Mouse (Mus musculus) kidney, embryonic 14.5 days (tissue): ENCODE measurements around the gene Vps53. TPM values are rescaled to one million over a fixed set of nuclear protein-coding genes. Genes with fewer than 3 reads are reported as not detected.

Experiments
- ATAC-seq: fragments of 200-750 bp; cut with Nextera tagmentation; 2 replicates; pipeline ENCODE4 v1.8.0; 2017; ENCODE audit warnings: moderate number of reproducible peaks, mild to moderate bottlenecking, moderate TSS enrichment, moderate library complexity; ENCODE audit not compliant: low FRiP score, low TSS enrichment
- H3K27ac ChIP-seq: fragments of 300-500 bp; sonication (generic); 2 replicates; pipeline ENCODE4 v1.5.1; 2014; ENCODE audit warnings: low read depth, mild to moderate bottlenecking, low read length, moderate library complexity, mixed read lengths
- H3K27me3 ChIP-seq: fragments of 300-500 bp; sonication (generic); 2 replicates; pipeline ENCODE4 v1.6.1; 2014; ENCODE audit warnings: mild to moderate bottlenecking, low read length; ENCODE audit not compliant: control insufficient read depth, insufficient read depth
- H3K36me3 ChIP-seq: fragments of 300-500 bp; sonication (generic); 2 replicates; pipeline ENCODE4 v1.6.1; 2014; ENCODE audit warnings: low read length, mixed read lengths; ENCODE audit not compliant: control insufficient read depth, insufficient read depth
- H3K4me1 ChIP-seq: fragments of 300-500 bp; sonication (generic); 2 replicates; pipeline ENCODE4 v1.6.1; 2014; ENCODE audit warnings: low read length, mixed read lengths; ENCODE audit not compliant: control insufficient read depth, insufficient read depth
- H3K4me2 ChIP-seq: fragments of 300-500 bp; sonication (generic); replicated peaks from 2 replicates; pipeline ENCODE4 v1.6.1; 2014; ENCODE audit warnings: low read depth, mild to moderate bottlenecking, low read length
- H3K4me3 ChIP-seq: fragments of 300-500 bp; sonication (generic); 2 replicates; pipeline ENCODE4 v1.5.1; 2014; ENCODE audit warnings: mild to moderate bottlenecking, low read length
- H3K9ac ChIP-seq: fragments of 300-500 bp; sonication (generic); 2 replicates; pipeline ENCODE4 v1.6.1; 2014; ENCODE audit warnings: low read depth, mild to moderate bottlenecking, low read length, moderate library complexity
- H3K9me3 ChIP-seq: fragments of 300-500 bp; sonication (generic); 2 replicates; pipeline ENCODE4 v1.6.1; 2016; ENCODE audit warnings: low read length; ENCODE audit not compliant: control insufficient read depth
- WGBS: fragments of 180-500 bp; shearing (Covaris S2); extraction: QIAGEN DNeasy Blood & Tissue Kit; methylation state at CpG from one replicate; pipeline ENCODE4 v1.1.7; 2014; 5-methylcytosine and 5-hydroxymethylcytosine counted together
- polyA plus RNA-seq: library from polyadenylated mRNA; unstranded; fragments of >200 nt; fragmentation: Nextera tagmentation; extraction: Ambion mirVana; gene quantifications from 2 replicates; pipeline ENCODE4 v1.2.1, GENCODE M21; 2014

Vps53 gene
- polyA plus RNA-seq, 1 experiment from 2014 or later: 40.8 TPM

DNA sequence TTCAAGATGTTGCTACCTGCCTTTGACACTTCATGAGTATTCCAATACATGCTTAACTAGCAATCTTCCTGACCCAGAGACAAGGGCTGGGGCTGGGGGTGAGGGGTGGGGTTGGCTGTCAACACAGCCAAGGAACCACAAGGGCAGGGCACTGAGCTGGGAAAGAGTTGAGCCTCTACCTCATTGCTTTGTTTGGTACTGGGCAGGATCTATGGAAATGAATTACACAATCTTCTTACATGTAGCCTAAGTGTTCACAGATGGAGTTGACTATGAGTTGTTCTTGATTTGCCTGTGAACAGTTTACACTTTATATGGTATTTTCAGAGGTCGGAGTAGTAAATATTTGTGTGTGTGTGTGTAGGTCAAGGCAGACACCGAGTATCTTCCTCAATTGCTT, 118.5 kb downstream of the Vps53 start:
- H3K9me3 ChIP-seq: no peaks in the 10 kb centered on the region
- H3K4me3 ChIP-seq: no peak overlapping the region
- no peaks in the 10 kb centered on the region for H3K36me3 ChIP-seq
- no peak for ATAC-seq
- 94% methylated on average over 2 of the region's 2 CpGs for WGBS
- no peaks in the 10 kb centered on the region for H3K27me3 ChIP-seq
- H3K9ac ChIP-seq: no peak overlapping the region
- H3K4me2 ChIP-seq: no peak overlapping the region
- H3K4me1 ChIP-seq: peaks cover 26% of the 10 kb centered on the region
- 0 out of 2 replicates have a peak overlapping the region, but pooled peaks have one; percentile 48 for H3K27ac ChIP-seq

DNA sequence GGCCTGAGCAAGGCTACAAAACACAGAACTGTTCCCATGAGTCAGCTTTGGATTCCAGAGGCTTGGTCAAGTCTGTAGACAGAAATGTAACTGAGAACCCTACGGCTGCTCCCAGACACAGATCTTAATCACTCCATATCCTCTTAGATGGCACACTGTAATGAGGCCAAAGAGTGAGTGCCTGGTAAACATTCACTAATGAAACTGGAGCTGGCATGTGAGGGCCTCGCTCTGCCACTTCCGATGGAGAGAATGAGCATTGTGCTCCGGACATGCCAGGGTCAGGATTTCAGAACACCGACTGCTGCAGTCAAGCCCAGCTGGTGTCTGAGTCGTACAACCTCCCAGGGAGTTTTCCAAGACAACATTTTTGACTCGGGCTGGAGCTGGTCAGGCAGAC, 119.5 kb downstream of the Vps53 start:
- 18% methylated on average over 7 of the region's 7 CpGs for WGBS
- Histone ChIP-seq H3K9me3 (no peaks in the 10 kb centered on the region), H3K4me2 (no peak overlapping the region), H3K9ac (no peak overlapping the region), H3K27me3 (no peaks in the 10 kb centered on the region), H3K4me3 (no peak overlapping the region), H3K27ac (peak overlapping the region; percentile 48; the same call in 1 of the 2 replicates), H3K36me3 (no peaks in the 10 kb centered on the region), H3K4me1 (peaks cover 26% of the 10 kb centered on the region)
- peak; percentile 77 for ATAC-seq

DNA sequence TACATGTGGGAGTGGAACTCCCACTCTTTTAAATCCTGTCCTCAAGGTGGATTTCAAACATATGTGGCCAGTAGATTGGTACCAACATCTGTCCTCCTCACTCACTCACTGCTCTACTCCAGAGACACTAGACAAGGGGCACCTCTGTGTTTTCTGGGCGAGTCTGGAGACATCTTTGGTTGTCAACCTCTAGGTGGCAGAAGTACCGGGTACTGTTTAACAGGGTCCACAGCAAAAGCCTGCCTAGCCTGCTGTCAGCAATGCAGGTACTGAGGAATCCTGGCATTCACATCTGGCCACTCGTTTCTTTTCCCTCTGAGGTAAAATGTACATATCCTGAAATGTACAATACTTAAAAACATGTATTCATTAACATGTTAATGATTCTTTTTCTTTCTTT, 123.0 kb downstream of the Vps53 start:
- Histone ChIP-seq H3K4me3 (no peak overlapping the region), H3K4me1 (peaks cover 26% of the 10 kb centered on the region), H3K9ac (no peak overlapping the region), H3K27ac (no peak overlapping the region), H3K27me3 (no peaks in the 10 kb centered on the region), H3K36me3 (no peaks in the 10 kb centered on the region), H3K4me2 (no peak overlapping the region), H3K9me3 (no peaks in the 10 kb centered on the region)
- no peak for ATAC-seq
- WGBS: 27% methylated on average over 3 of the region's 3 CpGs

DNA sequence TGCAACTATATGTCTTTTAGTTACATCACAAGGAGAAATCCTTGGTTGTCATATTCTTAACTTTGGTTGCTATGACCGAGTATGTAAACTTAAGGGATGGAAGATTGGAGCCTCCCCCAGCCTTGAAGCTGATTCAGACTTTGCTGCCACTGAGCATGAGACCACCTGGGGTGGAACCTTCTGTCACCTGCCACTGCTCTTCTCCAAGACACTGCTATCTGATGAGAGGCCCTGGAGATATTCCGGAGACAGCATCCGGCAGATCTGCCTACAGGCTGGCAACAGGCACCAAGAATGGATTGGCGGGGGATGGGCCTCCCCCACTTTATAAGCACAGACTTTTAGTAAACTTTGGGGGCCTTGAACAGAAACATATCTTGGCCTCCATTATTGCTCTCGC, 127.0 kb downstream of the Vps53 start:
- H3K27ac ChIP-seq: no peak overlapping the region
- no peaks in the 10 kb centered on the region for H3K27me3 ChIP-seq
- H3K36me3 ChIP-seq: no peaks in the 10 kb centered on the region
- ATAC-seq: no peak
- no peaks in the 10 kb centered on the region; the same call in 1 of the 2 replicates for H3K4me1 ChIP-seq
- H3K4me2 ChIP-seq: no peak overlapping the region
- H3K4me3 ChIP-seq: no peak overlapping the region
- no peaks in the 10 kb centered on the region for H3K9me3 ChIP-seq
- H3K9ac ChIP-seq: no peak overlapping the region
- WGBS: 88% methylated on average over 5 of the region's 5 CpGs

DNA sequence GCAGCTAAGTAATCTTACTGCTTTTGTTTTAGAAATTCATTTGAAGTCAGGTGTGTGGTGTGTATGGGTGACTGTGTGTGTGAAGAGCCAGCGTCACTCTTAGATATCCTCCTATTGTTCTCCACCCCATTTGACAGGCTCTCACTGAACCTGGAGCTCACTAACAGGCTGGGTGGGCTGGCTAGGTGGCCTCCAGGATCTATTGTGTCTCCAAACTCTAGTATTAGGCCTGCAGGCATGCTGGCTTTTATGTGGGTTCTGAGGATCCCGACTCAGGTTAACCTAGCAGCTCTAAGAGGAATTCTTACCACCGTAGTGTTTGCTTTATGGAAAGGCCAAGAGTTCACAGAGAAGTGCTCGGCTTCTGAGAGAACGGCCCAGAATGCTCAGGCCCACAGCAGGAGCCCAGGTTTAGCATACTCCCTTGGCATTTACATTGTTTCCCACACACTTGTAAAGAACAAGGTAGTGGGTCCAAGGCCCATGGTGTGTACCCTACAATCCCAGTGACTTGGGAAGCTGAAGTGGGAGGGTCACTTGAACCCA, 128.4 kb downstream of the Vps53 start:
- Histone ChIP-seq H3K4me3 (no peak overlapping the region), H3K9ac (no peak overlapping the region), H3K27me3 (no peaks in the 10 kb centered on the region), H3K4me2 (no peak overlapping the region), H3K9me3 (no peaks in the 10 kb centered on the region), H3K4me1 (no peaks in the 10 kb centered on the region; the same call in 1 of the 2 replicates), H3K27ac (no peak overlapping the region), H3K36me3 (peaks cover 6% of the 10 kb centered on the region; the same call in 1 of the 2 replicates)
- ATAC-seq: no peak
- whole genome bisulfite sequencing: 48% methylated on average over 5 of the region's 5 CpGs

- 45% methylated on average over 3 of the region's 3 CpGs for WGBS
- ATAC-seq: no peak
- Histone ChIP-seq H3K4me2 (no peak overlapping the region), H3K9me3 (no peaks in the 10 kb centered on the region), H3K4me1 (no peaks in the 10 kb centered on the region; the same call in 1 of the 2 replicates), H3K27ac (no peak overlapping the region), H3K36me3 (peaks cover 6% of the 10 kb centered on the region; the same call in 1 of the 2 replicates), H3K9ac (no peak overlapping the region), H3K27me3 (no peaks in the 10 kb centered on the region), H3K4me3 (no peak overlapping the region)
Observed at GRCm38 (mm10) chr11:76050509-76050908, 128.9 kb downstream of the Vps53 start.

GRCm38 (mm10) chr11:76045367-76045766, 134.1 kb downstream of the Vps53 start:
- Histone ChIP-seq H3K4me1 (no peaks in the 10 kb centered on the region), H3K9me3 (no peaks in the 10 kb centered on the region), H3K36me3 (peaks cover 6% of the 10 kb centered on the region; the same call in 1 of the 2 replicates), H3K4me2 (no peak overlapping the region), H3K27ac (no peak overlapping the region; the same call in 1 of the 2 replicates), H3K9ac (no peak overlapping the region), H3K27me3 (no peaks in the 10 kb centered on the region), H3K4me3 (no peak overlapping the region)
- ATAC-seq: no peak
- 86% methylated on average over 6 of the region's 6 CpGs for WGBS

DNA sequence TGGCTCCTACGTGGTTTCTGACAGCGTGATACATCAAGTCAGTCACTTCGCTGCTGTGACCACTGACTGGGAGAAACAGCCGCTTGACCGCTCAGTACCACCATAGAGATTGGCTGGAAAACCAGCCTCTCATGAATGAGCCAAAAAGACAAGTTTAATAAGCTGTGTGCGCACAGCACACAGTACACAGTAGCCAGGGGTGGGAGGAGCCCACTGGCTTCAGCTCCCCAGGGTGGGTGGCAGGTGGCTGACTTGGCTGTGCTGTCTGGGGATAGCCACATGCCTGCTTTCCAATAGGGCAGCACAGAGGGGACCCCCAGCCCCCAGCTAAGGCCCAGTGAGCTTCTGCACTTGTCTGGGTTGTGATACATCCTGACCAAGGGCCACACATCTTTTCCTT, 135.0 kb downstream of the Vps53 start:
- ATAC-seq: no peak

GRCm38 (mm10) chr11:76042882-76043281, 136.6 kb downstream of the Vps53 start:
- H3K27me3 ChIP-seq: no peaks in the 10 kb centered on the region
- no peaks in the 10 kb centered on the region for H3K9me3 ChIP-seq
- WGBS: 45% methylated on average over 5 of the region's 5 CpGs
- H3K4me3 ChIP-seq: no peak overlapping the region
- no peaks in the 10 kb centered on the region for H3K4me1 ChIP-seq
- no peak for ATAC-seq
- H3K9ac ChIP-seq: no peak overlapping the region
- peaks cover 6% of the 10 kb centered on the region; the same call in 1 of the 2 replicates for H3K36me3 ChIP-seq
- H3K27ac ChIP-seq: no peak overlapping the region
- H3K4me2 ChIP-seq: no peak overlapping the region

More for the DNA sequence above, 135.0 kb downstream of the Vps53 start:
- Histone ChIP-seq H3K9ac (no peak overlapping the region), H3K27ac (no peak overlapping the region), H3K4me3 (no peak overlapping the region), H3K4me1 (no peaks in the 10 kb centered on the region), H3K9me3 (no peaks in the 10 kb centered on the region), H3K36me3 (peaks cover 6% of the 10 kb centered on the region; the same call in 1 of the 2 replicates), H3K4me2 (no peak overlapping the region), H3K27me3 (no peaks in the 10 kb centered on the region)
- 77% methylated on average over 6 of the region's 6 CpGs for WGBS
